Mouse (Mus musculus) megakaryocyte, embryonic 14.5 days (primary cell): ENCODE data around the gene Slc22a8.

Experiments
- FLI1 ChIP-seq: IDR thresholded peaks from 2 replicates; pipeline ENCODE4 v1.6.1; 2012; ENCODE audit warnings: low read length, inconsistent platforms, mixed read lengths
- GATA1 ChIP-seq: IDR thresholded peaks from 3 replicates; pipeline ENCODE4 v1.6.1; 2012; ENCODE audit warnings: mixed read lengths, low read length, inconsistent platforms, borderline replicate concordance

DNA sequence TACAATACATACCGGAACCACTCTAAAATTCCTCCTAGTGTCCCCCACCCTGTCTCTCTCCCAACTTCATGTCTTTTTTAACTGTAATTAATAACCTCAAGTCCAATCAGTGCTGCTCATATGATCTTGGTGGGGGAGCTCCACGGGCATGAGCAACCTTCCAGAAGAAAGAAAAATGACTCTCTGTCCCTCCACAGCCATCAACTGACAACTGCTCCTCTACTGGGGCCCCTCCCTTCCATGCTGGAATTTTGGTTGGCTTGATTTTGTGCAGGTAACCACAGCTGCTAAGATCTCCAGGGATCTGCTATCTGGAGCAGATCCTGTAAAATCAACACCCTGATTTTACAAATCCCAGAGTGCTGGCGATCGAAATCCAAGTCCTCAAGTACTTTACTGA is 13.6 kb upstream of the Slc22a8 start:
- TF ChIP-seq GATA1 (no peak), FLI1 (no peak)
